Mouse (Mus musculus): Measurements from ENCODE around the gene Terf2ip.

- TF ChIP-seq CTCF (IDR thresholded peaks at IDR 0.05; ENCODE audit: low read depth) (peak; percentile 95), EP300 (IDR thresholded peaks at IDR 0.05; ENCODE audit: low read depth) (no peak)
Observed at GRCm38 (mm10) chr8:111989911-111990310, 21.3 kb upstream of the Terf2ip start.
